Mouse (Mus musculus): Measurements from ENCODE around the gene Sphk1. TPM values are rescaled to one million over a fixed set of nuclear protein-coding genes. Genes with fewer than 3 reads are reported as not detected.
A peak's percentile ranks its signal among the peaks of the same experiment; 100 is the strongest.

Gene Sphk1
- polyA plus RNA-seq, 1 experiment from 2014 or later: 13.0 TPM

DNA sequence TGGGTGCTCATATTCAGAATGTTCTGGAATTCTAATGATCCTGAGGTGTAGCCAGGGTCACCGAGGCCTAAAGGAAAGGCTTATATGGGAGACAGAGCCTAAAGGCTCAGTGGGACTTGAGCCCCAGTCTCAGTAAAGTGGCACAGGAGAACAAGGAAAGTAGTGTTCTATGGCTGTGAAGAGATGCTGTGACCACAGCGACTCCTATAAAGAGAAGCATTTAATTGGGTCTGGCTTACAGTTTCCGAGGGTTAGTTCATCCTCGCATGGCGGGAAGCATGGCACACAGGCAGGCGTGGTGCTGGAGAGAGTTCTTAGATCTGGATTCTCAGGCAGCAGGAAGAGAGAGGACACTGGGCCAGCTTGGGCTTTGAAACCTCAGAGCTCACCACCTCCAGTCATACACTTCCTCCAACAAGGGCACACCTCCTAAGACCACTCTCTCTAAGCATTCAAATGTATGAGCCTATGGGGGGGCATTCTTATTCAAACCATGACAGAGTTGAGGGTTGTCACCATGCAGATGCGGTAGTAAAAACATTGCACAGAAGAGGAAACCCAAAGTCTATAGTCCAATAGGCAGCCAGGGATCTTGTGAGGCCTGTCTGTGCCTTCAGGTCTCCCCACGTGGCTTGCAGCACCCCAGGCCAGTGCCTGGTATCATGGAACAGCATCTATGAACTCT is 1.9 kb upstream of the Sphk1 start:
- Histone ChIP-seq H3K4me3 (ENCODE audit: low read depth, low read length) (no peak overlapping the region), H3K36me3 (ENCODE audit: control insufficient read depth, insufficient read depth, low read length) (no peaks in the 10 kb centered on the region), H3K4me2 (replicated peaks; ENCODE audit: low read depth, low read length) (no peak overlapping the region), H3K27ac (ENCODE audit: low read length) (no peak overlapping the region), H3K9ac (replicated peaks; ENCODE audit: low read depth, low read length) (no peak overlapping the region), H3K27me3 (ENCODE audit: control insufficient read depth, insufficient read depth, low read length) (0 out of 2 replicates have a peak, but pooled peaks cover 2% of the 10 kb centered on the region), H3K4me1 (ENCODE audit: control insufficient read depth, insufficient read depth, low read length) (peaks cover 30% of the 10 kb centered on the region), H3K9me3 (ENCODE audit: control insufficient read depth, low read depth, low read length) (no peaks in the 10 kb centered on the region)
- WGBS: 86% methylated on average over 8 of the region's 8 CpGs
- ATAC-seq (ENCODE audit: insufficient number of reproducible peaks, insufficient read depth, low FRiP score, low read depth): no peak

DNA sequence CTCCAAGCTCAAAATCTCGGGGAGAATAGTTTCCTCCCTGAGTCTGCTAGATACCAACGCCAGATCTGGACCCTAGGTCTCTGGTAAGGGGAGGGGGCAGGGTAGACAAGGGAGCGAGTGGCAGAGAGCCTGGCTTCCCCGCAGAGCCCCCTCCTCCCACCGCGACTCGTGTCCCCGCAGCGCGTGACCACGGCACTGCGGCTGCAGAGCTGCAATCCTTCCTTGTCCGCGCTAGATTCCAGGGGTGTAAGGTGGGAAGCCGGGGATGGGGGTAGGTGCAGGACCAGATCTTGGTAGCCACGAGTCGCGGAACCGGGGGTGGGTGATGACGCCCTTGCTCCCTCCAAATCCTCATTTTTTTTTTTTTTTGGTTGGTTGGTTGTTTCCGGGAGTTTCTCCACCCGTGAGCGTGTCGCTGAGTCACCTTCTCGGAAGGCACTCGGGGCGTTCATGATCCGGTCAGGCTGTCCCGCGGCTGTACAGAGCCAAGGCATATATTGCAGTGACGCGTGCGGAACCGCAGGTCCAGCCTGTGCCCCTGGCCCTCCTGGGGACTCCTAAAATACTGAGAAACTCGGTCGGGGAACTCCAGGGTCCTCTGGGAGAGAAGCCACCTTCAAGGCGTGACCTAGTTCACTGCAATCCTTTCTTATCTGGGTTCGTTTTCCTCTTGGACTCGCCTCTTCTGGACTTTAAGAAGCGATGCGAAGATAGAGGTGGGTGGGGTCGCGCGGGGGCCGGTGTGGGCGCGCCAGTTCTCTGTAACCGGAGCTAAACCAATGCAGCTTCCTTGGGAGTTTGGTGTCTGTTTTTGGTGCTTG is 856 bp downstream of the Sphk1 start:
- H3K9me3 ChIP-seq (ENCODE audit: control insufficient read depth, low read depth, low read length): no peaks in the 10 kb centered on the region
- 2% methylated on average over 47 of the region's 48 CpGs for WGBS
- ATAC-seq (ENCODE audit: insufficient number of reproducible peaks, insufficient read depth, low FRiP score, low read depth): no peak
- H3K27ac ChIP-seq (ENCODE audit: low read length): peak overlapping the region; percentile 41; the same call in 1 of the 2 replicates
- no peaks in the 10 kb centered on the region for H3K36me3 ChIP-seq (ENCODE audit: control insufficient read depth, insufficient read depth, low read length)
- peak overlapping the region; percentile 53; the same call in 1 of the 2 replicates for H3K9ac ChIP-seq (replicated peaks; ENCODE audit: low read depth, low read length)
- peaks cover 31% of the 10 kb centered on the region for H3K4me1 ChIP-seq (ENCODE audit: control insufficient read depth, insufficient read depth, low read length)
- H3K4me2 ChIP-seq (replicated peaks; ENCODE audit: low read depth, low read length): peak overlapping the region; percentile 94
- 0 out of 2 replicates have a peak, but pooled peaks cover 2% of the 10 kb centered on the region for H3K27me3 ChIP-seq (ENCODE audit: control insufficient read depth, insufficient read depth, low read length)
- H3K4me3 ChIP-seq (ENCODE audit: low read depth, low read length): peak overlapping the region; percentile 53

DNA sequence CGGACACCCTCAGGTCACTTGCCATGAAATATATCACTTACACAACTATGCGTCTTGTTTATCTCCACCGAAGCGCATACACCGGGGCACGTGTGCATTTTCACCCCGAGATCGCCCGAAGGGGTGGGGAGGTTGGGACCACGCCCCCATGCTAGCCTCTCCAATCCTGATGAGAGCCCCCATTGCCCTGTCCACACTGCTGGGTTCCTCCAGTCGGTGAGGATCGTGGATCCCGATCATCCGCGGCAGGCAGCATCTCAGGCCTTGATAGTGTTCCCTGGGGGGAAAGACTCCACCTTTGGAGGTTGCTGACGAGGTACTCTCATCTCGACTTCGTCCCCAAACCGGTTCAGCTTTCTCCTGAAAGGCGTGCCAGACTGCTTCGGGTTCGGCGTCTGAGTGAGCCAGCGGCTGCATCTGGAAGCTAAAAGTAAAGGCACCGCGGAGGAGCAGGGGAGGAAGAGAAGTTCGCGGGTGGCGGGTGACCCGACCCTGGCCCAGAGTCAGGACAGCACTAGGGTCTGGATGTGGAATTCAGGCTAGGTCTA is 1.6 kb downstream of the Sphk1 start:
- no peaks in the 10 kb centered on the region for H3K9me3 ChIP-seq (ENCODE audit: control insufficient read depth, low read depth, low read length)
- H3K36me3 ChIP-seq (ENCODE audit: control insufficient read depth, insufficient read depth, low read length): no peaks in the 10 kb centered on the region; the same call in 1 of the 2 replicates
- H3K27me3 ChIP-seq (ENCODE audit: control insufficient read depth, insufficient read depth, low read length): 0 out of 2 replicates have a peak, but pooled peaks cover 2% of the 10 kb centered on the region
- under 1% methylated on average over 30 of the region's 30 CpGs for WGBS
- H3K4me1 ChIP-seq (ENCODE audit: control insufficient read depth, insufficient read depth, low read length): peaks cover 31% of the 10 kb centered on the region
- H3K4me2 ChIP-seq (replicated peaks; ENCODE audit: low read depth, low read length): peak overlapping the region; percentile 94
- H3K9ac ChIP-seq (replicated peaks; ENCODE audit: low read depth, low read length): peak overlapping the region; percentile 53
- no peak for ATAC-seq (ENCODE audit: insufficient number of reproducible peaks, insufficient read depth, low FRiP score, low read depth)
- H3K27ac ChIP-seq (ENCODE audit: low read length): peak overlapping the region; percentile 63; the same call in 1 of the 2 replicates
- peak overlapping the region; percentile 53 for H3K4me3 ChIP-seq (ENCODE audit: low read depth, low read length)

DNA sequence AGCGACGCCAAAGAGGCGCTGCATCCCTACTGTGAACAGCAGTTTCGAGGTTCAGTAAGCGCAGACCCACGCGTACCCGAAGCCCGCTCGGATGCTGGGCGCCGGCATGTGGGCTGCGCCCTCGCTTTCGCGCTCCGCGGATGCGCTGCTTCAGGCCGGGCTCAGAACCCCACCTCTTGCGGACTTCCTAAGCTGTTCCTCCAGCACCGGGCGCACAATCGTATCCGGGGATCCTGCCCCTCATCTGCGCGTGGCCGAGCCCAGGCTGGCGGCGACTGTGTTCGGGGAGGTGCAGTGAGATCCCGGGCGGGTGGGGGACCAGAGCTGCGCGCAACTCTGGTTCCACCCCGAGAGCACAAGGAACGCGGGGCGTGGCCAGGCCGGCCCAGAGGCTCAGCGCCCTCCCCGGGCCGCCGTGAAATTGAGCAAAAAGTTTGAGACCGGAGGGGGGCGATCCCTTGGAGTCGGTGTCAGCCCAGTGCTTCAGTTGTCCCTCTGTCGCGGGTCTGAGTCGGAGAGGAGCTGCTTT is 2.1 kb downstream of the Sphk1 start:
- Histone ChIP-seq H3K4me1 (ENCODE audit: control insufficient read depth, insufficient read depth, low read length) (peaks cover 31% of the 10 kb centered on the region), H3K4me3 (ENCODE audit: low read depth, low read length) (peak overlapping the region; percentile 53), H3K27me3 (ENCODE audit: control insufficient read depth, insufficient read depth, low read length) (0 out of 2 replicates have a peak, but pooled peaks cover 2% of the 10 kb centered on the region), H3K4me2 (replicated peaks; ENCODE audit: low read depth, low read length) (peak overlapping the region; percentile 94), H3K9ac (replicated peaks; ENCODE audit: low read depth, low read length) (peak overlapping the region; percentile 53), H3K36me3 (ENCODE audit: control insufficient read depth, insufficient read depth, low read length) (no peaks in the 10 kb centered on the region; the same call in 1 of the 2 replicates), H3K27ac (ENCODE audit: low read length) (peak overlapping the region; percentile 63; the same call in 1 of the 2 replicates), H3K9me3 (ENCODE audit: control insufficient read depth, low read depth, low read length) (no peaks in the 10 kb centered on the region)
- WGBS: under 1% methylated on average over 50 of the region's 50 CpGs
- peak; percentile 79 for ATAC-seq (ENCODE audit: insufficient number of reproducible peaks, insufficient read depth, low FRiP score, low read depth)

DNA sequence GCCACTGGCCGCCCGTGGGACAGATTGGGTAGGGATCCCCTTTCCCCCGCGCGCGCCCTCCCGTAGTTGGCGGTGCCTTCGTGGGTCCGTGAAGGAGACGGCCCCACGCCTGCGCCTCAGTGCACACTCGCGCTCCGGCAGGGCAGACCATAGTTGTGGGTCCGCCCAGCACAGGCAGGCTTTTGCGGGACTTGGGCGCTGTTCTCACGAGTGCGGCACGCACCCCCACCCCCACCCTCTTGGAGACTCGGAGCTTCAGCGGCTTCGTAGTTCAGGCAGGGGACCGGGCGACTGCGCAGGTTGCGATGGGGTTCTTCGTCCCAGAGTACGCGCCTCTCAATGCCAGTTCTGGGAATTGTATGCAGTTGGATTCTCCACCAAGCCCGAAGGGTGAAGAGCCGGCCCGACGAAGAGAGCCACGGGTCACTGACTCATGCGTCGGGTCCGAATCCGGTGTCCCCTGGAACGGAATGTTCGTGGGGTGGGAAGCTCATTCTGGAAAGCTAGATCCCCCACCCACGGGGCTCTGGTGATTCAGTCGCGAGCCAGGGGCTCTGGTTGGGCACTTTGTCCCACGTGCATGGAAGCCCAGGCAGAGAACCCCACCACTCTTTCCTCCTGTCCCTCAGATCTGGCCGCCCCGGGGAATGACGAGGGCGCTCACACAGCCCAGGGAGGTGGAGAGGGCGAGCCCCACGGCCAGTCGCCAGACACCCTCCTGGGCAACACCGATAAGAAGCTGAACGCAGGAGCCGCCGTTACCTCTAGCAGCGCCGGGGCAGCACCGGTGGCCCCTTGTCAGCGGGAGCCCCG is 2.8 kb downstream of the Sphk1 start:
- 0 out of 2 replicates have a peak overlapping the region, but pooled peaks have one; percentile 4 for H3K27ac ChIP-seq (ENCODE audit: low read length)

DNA sequence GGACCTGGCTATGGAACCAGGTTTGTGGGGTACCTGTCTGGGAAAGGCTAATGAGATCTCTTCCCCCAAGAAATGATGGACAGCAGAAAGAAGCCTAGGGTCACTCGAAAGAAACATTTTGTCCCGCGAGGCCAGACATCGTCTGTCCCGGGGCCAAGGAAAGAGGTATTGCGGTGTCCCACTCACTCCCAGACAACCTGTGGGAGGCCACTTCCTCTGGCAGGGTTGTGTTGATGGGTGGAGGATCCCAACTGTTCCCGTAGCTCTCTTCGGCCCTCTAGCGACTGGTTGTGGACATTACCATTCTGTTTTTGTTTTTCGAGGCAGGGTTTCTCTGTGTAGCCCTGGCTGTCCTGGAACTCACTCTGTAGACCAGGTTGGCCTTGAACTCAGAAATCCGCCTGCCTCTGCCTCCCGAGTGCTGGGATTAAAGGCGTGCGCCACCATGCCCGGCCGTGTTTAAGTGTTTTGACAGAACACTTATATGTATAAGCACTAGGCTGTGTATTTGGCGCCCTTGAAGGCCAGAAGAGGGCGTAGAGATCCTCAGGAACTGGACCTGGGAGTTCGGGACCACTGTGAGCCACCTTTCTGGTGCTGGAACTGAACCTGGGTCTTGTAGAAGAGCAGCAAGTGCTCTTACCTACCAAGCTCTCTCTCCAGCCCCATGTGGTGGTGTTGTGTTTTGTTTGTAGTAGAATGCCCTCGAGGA is 3.6 kb downstream of the Sphk1 start:
- ATAC-seq (ENCODE audit: insufficient number of reproducible peaks, insufficient read depth, low FRiP score, low read depth): peak; percentile 47; the same call in 1 of the 2 replicates
- no peak overlapping the region for H3K27ac ChIP-seq (ENCODE audit: low read length)
- H3K9ac ChIP-seq (replicated peaks; ENCODE audit: low read depth, low read length): peak overlapping the region; percentile 53; the same call in 1 of the 2 replicates
- H3K4me2 ChIP-seq (replicated peaks; ENCODE audit: low read depth, low read length): peak overlapping the region; percentile 94
- H3K27me3 ChIP-seq (ENCODE audit: control insufficient read depth, insufficient read depth, low read length): 0 out of 2 replicates have a peak, but pooled peaks cover 2% of the 10 kb centered on the region
- peaks cover 14% of the 10 kb centered on the region for H3K36me3 ChIP-seq (ENCODE audit: control insufficient read depth, insufficient read depth, low read length)
- 17% methylated on average over 20 of the region's 20 CpGs for WGBS
- H3K4me1 ChIP-seq (ENCODE audit: control insufficient read depth, insufficient read depth, low read length): peaks cover 31% of the 10 kb centered on the region
- no peaks in the 10 kb centered on the region for H3K9me3 ChIP-seq (ENCODE audit: control insufficient read depth, low read depth, low read length)
- peak overlapping the region; percentile 53 for H3K4me3 ChIP-seq (ENCODE audit: low read depth, low read length)

More for the DNA sequence above, 2.8 kb downstream of the Sphk1 start:
- Histone ChIP-seq H3K4me3 (ENCODE audit: low read depth, low read length) (peak overlapping the region; percentile 53), H3K4me2 (replicated peaks; ENCODE audit: low read depth, low read length) (peak overlapping the region; percentile 94), H3K9ac (replicated peaks; ENCODE audit: low read depth, low read length) (peak overlapping the region; percentile 53), H3K9me3 (ENCODE audit: control insufficient read depth, low read depth, low read length) (no peaks in the 10 kb centered on the region), H3K36me3 (ENCODE audit: control insufficient read depth, insufficient read depth, low read length) (peaks cover 6% of the 10 kb centered on the region), H3K27me3 (ENCODE audit: control insufficient read depth, insufficient read depth, low read length) (0 out of 2 replicates have a peak, but pooled peaks cover 2% of the 10 kb centered on the region), H3K4me1 (ENCODE audit: control insufficient read depth, insufficient read depth, low read length) (peaks cover 31% of the 10 kb centered on the region)
- under 1% methylated on average over 62 of the region's 63 CpGs for WGBS
- peak; percentile 56; the same call in 1 of the 2 replicates for ATAC-seq (ENCODE audit: insufficient number of reproducible peaks, insufficient read depth, low FRiP score, low read depth)

DNA sequence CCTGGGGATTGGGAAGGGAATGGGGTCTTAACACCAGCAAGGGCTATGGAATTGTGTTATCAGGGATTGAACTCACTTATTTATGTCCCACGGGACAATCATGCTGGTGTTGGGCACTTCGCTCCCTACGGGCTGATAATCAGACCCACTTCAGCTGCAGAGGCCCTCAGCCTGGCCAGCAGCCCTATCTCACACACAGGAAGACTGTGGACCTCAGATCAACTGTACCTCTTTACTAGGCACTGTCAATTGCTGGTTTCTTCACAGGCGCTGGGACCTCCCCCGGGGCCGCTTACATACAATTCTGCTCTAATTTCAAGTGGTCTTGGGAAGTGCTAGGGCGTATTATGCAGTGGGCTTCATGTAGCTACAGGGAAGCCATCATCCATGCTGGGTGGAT is 6.0 kb downstream of the Sphk1 start:
- no peak overlapping the region for H3K4me2 ChIP-seq (replicated peaks; ENCODE audit: low read depth, low read length)
- H3K27ac ChIP-seq (ENCODE audit: low read length): no peak overlapping the region
- H3K4me3 ChIP-seq (ENCODE audit: low read depth, low read length): no peak overlapping the region
- peaks cover 34% of the 10 kb centered on the region for H3K36me3 ChIP-seq (ENCODE audit: control insufficient read depth, insufficient read depth, low read length)
- peaks cover 14% of the 10 kb centered on the region for H3K4me1 ChIP-seq (ENCODE audit: control insufficient read depth, insufficient read depth, low read length)
- H3K27me3 ChIP-seq (ENCODE audit: control insufficient read depth, insufficient read depth, low read length): 0 out of 2 replicates have a peak, but pooled peaks cover 2% of the 10 kb centered on the region
- no peaks in the 10 kb centered on the region for H3K9me3 ChIP-seq (ENCODE audit: control insufficient read depth, low read depth, low read length)
- 87% methylated on average over 7 of the region's 7 CpGs for WGBS
- no peak for ATAC-seq (ENCODE audit: insufficient number of reproducible peaks, insufficient read depth, low FRiP score, low read depth)
- H3K9ac ChIP-seq (replicated peaks; ENCODE audit: low read depth, low read length): no peak overlapping the region

Measured in stomach, embryonic 14.5 days (tissue).